Mouse (Mus musculus) myocyte (in vitro differentiated cells): ENCODE results near the gene Mov10. TPM values are rescaled to one million over a fixed set of nuclear protein-coding genes. Genes with fewer than 3 reads are reported as not detected.

Experiments
- H3K27me3 ChIP-seq: one replicate; pipeline ENCODE4 v1.6.1; 2011; ENCODE audit not compliant: control insufficient read depth, insufficient read depth, insufficient read length
- H3K36me3 ChIP-seq: one replicate; pipeline ENCODE4 v1.6.1; 2011; ENCODE audit not compliant: control insufficient read depth, insufficient read depth
- H3K4me2 ChIP-seq: one replicate; pipeline ENCODE4 v1.6.1; 2011; ENCODE audit warnings: low read depth, control low read depth
- H3K4me3 ChIP-seq: one replicate; pipeline ENCODE4 v1.5.1; 2011; ENCODE audit warnings: mild to moderate bottlenecking, control low read depth, moderate library complexity
- H3K79me2 ChIP-seq: one replicate; pipeline ENCODE4 v1.6.1; 2011; ENCODE audit not compliant: control insufficient read depth, insufficient read depth
- H3ac ChIP-seq: one replicate; pipeline ENCODE4 v1.6.1; 2011; ENCODE audit not compliant: control insufficient read depth, insufficient read length
- CEBPB ChIP-seq: IDR thresholded peaks from 2 replicates; pipeline ENCODE4 v1.6.1; 2011; ENCODE audit warnings: mild to moderate bottlenecking, moderate library complexity; ENCODE audit not compliant: poor library complexity, insufficient read depth, severe bottlenecking
- E2F4 ChIP-seq: IDR thresholded peaks from one replicate; pipeline ENCODE4 v1.6.1; 2011; ENCODE audit warnings: mild to moderate bottlenecking, control low read depth, moderate library complexity; ENCODE audit not compliant: insufficient read depth
- MAX ChIP-seq: IDR thresholded peaks from one replicate; pipeline ENCODE4 v1.6.1; 2011; ENCODE audit warnings: low read depth, mild to moderate bottlenecking, control low read depth
- MYOD1 ChIP-seq, 3 experiments: IDR thresholded peaks; one replicate each; pipeline ENCODE4 v1.6.1; 2011; ENCODE audit warnings: control low read depth in 2 of 3, low read depth in 2 of 3, mild to moderate bottlenecking in 2 of 3, moderate library complexity in 1 of 3; ENCODE audit not compliant: insufficient read length in 2 of 3, control insufficient read depth in 1 of 3
- MYOG ChIP-seq, 3 experiments: IDR thresholded peaks; one replicate each; pipeline ENCODE4 v1.6.1; 2011; ENCODE audit warnings: control low read depth in 2 of 3, low read depth in 2 of 3, mild to moderate bottlenecking in 2 of 3; ENCODE audit not compliant: insufficient read length in 2 of 3, control insufficient read depth in 1 of 3, insufficient read depth in 1 of 3
- POLR2A ChIP-seq: IDR thresholded peaks from one replicate; pipeline ENCODE4 v1.6.1; 2011; ENCODE audit warnings: low read depth, mild to moderate bottlenecking, control low read depth, moderate library complexity; ENCODE audit not compliant: insufficient read length
- POLR2AphosphoS2 ChIP-seq: IDR thresholded peaks from one replicate; pipeline ENCODE4 v1.6.1; 2011; ENCODE audit warnings: low read depth, control low read depth; ENCODE audit not compliant: insufficient read length
- REST ChIP-seq: IDR thresholded peaks from one replicate; pipeline ENCODE4 v1.6.1; 2011; ENCODE audit warnings: mild to moderate bottlenecking, control low read depth, moderate library complexity; ENCODE audit not compliant: insufficient read depth, insufficient read length
- SRF ChIP-seq: IDR thresholded peaks from one replicate; pipeline ENCODE4 v1.6.1; 2011; ENCODE audit warnings: low read depth; ENCODE audit not compliant: control insufficient read depth, insufficient read length
- TCF12 ChIP-seq: IDR thresholded peaks from one replicate; pipeline ENCODE4 v1.6.1; 2011; ENCODE audit warnings: mild to moderate bottlenecking, control low read depth; ENCODE audit not compliant: poor library complexity, insufficient read depth, severe bottlenecking
- TCF3 ChIP-seq: IDR thresholded peaks from one replicate; pipeline ENCODE4 v1.6.1; 2011; ENCODE audit warnings: low read depth, control low read depth; ENCODE audit not compliant: insufficient read length
- USF1 ChIP-seq: IDR thresholded peaks from one replicate; pipeline ENCODE4 v1.6.1; 2011; ENCODE audit warnings: low read depth, mild to moderate bottlenecking, control low read depth, moderate library complexity
- polyA plus RNA-seq: library from polyadenylated mRNA; unstranded; fragments of >200 nt; fragmentation: generic; extraction: Trizol; gene quantifications from one replicate; pipeline ENCODE4 v1.2.1, GENCODE M21; 2012; ENCODE audit warnings: missing spikeins

The Mov10 gene
- polyA plus RNA-seq, 1 experiment: 6.7 TPM

DNA sequence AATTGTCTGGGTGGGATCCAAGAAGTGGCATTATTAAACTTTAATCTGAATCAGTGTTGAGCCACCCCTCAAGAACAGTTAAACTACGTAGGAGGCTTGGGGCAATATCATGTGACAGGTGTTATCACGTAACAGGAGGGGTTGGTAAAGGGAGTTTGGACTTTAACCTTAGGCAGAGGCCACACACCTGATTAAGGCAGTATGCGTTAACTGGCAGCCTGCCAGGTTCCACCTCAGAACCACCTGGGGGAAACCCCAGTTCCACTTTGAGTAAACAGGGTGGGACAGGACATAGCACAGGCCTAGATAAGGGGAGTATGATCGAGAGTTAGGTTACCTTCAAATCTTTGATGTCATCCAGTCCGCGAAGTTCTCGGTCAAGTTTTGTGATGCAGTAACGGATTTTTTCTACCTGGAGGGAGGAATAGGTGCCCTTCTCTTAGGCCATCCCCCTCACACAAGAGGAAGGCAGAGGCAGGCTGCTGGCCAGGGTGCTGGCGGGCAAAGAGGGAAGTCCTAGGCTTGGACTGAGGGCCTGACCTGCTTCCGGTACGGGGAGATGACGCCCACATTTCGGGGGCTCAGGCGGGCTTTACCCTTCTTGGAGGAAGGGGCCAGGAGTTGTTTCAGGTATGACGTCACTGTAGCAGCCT is 21.8 kb downstream of the Mov10 start:
- no peak overlapping the region for H3K4me3 ChIP-seq
- H3K36me3 ChIP-seq: peaks cover 21% of the 10 kb centered on the region
- H3ac ChIP-seq: no peak overlapping the region
- H3K27me3 ChIP-seq: no peaks in the 10 kb centered on the region
- TF ChIP-seq USF1 (no peak), POLR2AphosphoS2 (peak; percentile 26)
- no peak overlapping the region for H3K4me2 ChIP-seq
- peaks cover 15% of the 10 kb centered on the region for H3K79me2 ChIP-seq

- Histone ChIP-seq H3K27me3 (no peaks in the 10 kb centered on the region), H3ac (no peak overlapping the region), H3K4me2 (no peak overlapping the region), H3K79me2 (peaks cover 23% of the 10 kb centered on the region), H3K36me3 (peaks cover 21% of the 10 kb centered on the region), H3K4me3 (no peak overlapping the region)
- no peak for TF ChIP-seq TCF12
- TF ChIP-seq POLR2AphosphoS2: no peak
- TF ChIP-seq CEBPB: no peak
- TF ChIP-seq MYOD1 (IDR thresholded peaks at IDR 0.05; ENCODE audit: control insufficient read depth in 1 of 3, insufficient read length in 2 of 3, low read depth in 2 of 3): no peak
- no peak for TF ChIP-seq E2F4
Measured at GRCm38 (mm10) chr3:104795661-104796340, 22.6 kb downstream of the Mov10 start.

DNA sequence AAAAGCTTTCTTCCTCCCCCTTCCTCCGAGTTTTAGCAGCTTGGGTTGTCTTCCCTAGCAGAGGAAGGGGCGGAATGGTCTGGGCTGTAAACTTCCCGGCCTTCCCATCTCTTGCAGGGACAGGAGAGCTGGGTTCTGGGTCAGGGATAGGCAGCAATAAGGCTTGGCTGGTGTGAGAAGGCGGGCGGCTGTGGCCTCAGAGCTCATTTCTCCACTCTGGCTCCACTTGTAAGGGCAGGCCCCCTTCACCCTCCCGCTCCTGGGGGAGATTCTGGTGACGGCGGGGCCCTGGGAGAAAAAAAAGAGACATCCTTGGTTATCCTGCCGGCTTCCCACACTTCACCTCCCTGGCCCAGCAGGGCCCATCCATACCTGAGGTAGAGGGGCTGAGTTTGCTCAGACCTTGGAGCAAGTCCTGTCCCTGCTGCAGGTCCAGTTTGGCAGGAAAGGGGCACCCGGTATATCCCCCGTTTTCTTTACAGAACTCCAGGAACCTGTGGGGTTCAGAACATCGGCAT is 23.4 kb downstream of the Mov10 start:
- no peaks in the 10 kb centered on the region for H3K27me3 ChIP-seq
- peaks cover 30% of the 10 kb centered on the region for H3K79me2 ChIP-seq
- no peak overlapping the region for H3ac ChIP-seq
- no peak overlapping the region for H3K4me3 ChIP-seq
- TF ChIP-seq MYOD1 (IDR thresholded peaks at IDR 0.05; ENCODE audit: control insufficient read depth in 1 of 3, insufficient read length in 2 of 3, low read depth in 2 of 3) (no peak), SRF (no peak), MYOG (IDR thresholded peaks at IDR 0.05; ENCODE audit: control insufficient read depth in 1 of 3, insufficient read depth in 1 of 3, insufficient read length in 2 of 3, low read depth in 2 of 3) (no peak), E2F4 (no peak)
- H3K4me2 ChIP-seq: no peak overlapping the region
- peaks cover 21% of the 10 kb centered on the region for H3K36me3 ChIP-seq

DNA sequence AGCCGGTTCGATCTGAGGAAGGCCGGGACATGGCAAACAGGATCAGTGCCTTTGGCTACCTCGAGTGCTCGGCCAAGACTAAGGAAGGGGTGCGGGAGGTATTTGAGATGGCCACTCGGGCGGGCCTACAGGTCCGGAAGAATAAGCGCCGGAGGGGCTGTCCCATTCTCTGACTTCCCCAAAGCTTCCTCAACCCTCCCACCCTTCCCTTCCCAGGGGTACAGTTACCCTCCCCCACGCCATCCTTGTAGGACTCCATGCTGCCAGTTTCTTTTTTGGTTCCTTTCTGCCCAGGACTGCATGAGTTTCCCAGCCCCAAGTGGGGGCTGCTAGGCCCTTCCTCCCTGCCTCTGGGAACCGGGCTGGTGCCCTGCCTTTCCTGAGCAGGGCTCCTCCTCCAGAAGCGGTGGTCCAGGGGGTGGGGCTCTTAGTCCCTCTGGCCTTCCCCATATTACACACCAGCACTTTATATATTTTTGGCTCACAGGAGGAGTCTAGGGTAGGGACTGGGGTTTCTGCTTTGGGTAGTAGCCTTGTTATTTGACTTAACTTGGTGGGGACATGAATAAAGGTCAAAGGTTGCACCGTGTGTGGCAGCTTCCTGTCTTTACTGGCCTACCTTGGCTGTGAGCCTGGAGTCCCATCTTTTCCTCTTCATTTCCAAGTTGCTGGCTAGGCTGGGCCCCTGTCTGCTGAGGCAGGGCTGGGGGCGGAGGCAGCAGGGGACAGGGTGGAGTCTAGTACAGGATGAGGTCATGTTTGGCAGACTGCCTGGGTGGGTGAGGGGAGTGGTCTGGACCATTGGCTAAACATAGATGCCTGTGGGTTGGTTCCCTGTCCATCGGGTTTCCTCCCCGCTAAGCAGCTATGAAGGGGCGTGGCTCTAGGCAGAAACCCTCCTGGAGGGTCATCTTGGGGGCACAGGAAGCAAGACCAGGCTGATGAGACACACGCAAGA is 24.2 kb downstream of the Mov10 start:
- Histone ChIP-seq H3K36me3 (peaks cover 21% of the 10 kb centered on the region), H3K4me3 (no peak overlapping the region), H3K79me2 (peaks cover 38% of the 10 kb centered on the region), H3K27me3 (no peaks in the 10 kb centered on the region), H3K4me2 (peak overlapping the region; percentile 42), H3ac (no peak overlapping the region)
- TF ChIP-seq USF1 (no peak), POLR2AphosphoS2 (peak; percentile 90), E2F4 (no peak), TCF12 (no peak), POLR2A (peak; percentile 47), CEBPB (no peak), MYOG (IDR thresholded peaks at IDR 0.05; ENCODE audit: control insufficient read depth in 1 of 3, insufficient read depth in 1 of 3, insufficient read length in 2 of 3, low read depth in 2 of 3) (no peak), MYOD1 (IDR thresholded peaks at IDR 0.05; ENCODE audit: control insufficient read depth in 1 of 3, insufficient read length in 2 of 3, low read depth in 2 of 3) (no peak), REST (no peak), TCF3 (no peak), SRF (no peak), MAX (no peak)

DNA sequence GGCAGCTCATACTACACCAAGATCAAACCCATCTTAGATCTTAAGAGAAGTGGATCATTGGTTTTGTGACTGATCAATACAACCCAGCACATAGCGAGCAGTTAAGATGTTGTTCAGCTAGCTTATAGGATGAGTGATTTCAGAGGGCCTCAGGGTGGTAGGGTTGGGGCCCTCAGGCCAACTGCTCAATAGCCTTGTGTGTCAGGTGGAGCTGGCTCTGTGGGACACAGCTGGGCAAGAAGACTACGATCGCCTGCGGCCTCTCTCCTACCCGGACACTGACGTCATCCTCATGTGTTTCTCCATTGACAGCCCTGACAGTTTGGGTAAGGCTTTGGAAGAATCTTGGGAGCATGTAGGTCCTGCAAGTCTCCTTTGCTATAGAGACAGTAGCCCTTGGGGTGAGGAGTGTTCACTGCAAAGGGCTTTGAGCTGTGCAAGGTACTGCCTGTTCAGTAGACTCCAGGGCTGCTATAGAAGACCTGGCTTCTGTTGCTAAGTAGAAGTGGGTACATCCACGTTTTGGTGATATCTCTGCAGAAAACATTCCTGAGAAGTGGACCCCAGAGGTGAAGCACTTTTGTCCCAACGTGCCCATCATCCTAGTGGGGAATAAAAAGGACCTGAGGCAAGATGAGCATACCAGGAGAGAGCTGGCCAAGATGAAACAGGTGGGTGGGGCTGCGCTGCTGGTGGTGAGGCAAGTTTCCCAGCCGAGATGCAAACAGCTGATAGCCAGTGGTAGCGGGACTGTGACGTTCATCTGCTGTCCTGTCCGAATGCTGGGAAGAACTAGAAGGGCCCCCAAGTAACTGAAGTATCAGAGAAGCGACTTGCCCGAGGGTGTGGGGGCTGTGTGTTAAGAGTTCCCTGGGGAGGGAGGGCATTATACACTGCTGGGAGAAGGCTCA is 25.7 kb downstream of the Mov10 start:
- Histone ChIP-seq H3K36me3 (peaks cover 21% of the 10 kb centered on the region), H3K27me3 (no peaks in the 10 kb centered on the region), H3ac (no peak overlapping the region), H3K79me2 (peaks cover 40% of the 10 kb centered on the region), H3K4me3 (no peak overlapping the region), H3K4me2 (peak overlapping the region; percentile 48)
- TF ChIP-seq POLR2A: peak; percentile 5
- peak; percentile 38 for TF ChIP-seq POLR2AphosphoS2
- peak in 1 of 3 experiments; percentile 40 for TF ChIP-seq MYOG (IDR thresholded peaks at IDR 0.05; ENCODE audit: control insufficient read depth in 1 of 3, insufficient read depth in 1 of 3, insufficient read length in 2 of 3, low read depth in 2 of 3)
- no peak for TF ChIP-seq TCF3
- peak in 1 of 3 experiments; percentile 23 for TF ChIP-seq MYOD1 (IDR thresholded peaks at IDR 0.05; ENCODE audit: control insufficient read depth in 1 of 3, insufficient read length in 2 of 3, low read depth in 2 of 3)
- TF ChIP-seq TCF12: no peak
- TF ChIP-seq SRF: no peak
